Mouse (Mus musculus) spleen, postnatal 4 days (tissue): ENCODE results near the gene Snai3.

Experiments used
- DNase-seq, 2 experiments: peaks; one replicate each; pipeline ENCODE4 v3.0.0; 2022; ENCODE audit warnings: low spot score in 2 of 2

Gene Snai3

DNA sequence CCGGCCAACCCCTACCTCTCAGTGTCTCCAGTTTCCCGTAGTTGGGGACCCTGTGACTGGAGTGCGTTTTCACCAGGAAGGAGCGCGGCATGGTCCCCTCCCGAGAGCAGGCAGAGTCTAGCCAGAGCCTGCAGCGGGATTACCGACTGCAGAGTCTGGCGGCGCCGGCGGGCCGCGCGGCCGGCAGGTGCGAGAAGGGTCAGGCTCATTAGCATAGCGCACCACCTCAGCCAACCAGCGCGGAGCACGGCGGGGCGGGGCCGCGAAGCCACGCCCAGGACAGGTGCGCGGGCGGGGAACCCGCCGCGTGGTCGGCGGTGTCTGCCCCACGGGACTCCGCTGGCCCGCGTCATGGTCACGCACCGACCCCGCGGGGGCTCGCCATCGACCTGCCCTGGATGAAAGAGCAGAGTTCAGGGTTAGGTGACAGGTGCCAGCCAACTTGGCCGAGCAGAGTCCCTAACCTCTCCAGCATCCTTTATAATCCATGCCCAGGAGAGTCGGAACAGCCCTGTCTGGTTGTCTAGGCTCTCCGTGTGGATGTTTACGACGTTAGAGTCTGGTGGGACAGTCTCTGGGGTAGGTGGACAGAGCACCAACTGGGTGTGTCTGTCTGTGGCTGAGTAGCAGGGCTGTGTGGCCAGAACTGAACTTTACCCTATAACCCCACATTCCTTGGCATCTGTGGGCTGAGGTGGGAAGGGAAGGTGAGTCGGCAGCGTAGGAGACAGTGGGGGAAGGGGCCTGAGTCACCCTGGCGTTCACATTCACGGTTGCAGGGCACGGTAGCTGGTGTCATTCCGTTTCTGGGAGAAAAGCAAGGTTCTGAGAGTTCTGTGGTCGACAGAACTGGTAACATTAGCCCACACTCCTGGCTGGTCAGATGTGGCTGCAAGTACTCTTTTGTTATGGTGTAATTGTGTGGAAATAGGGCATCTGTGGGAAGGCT lies at the start of gene Snai3:
Gene Snai3 (minus strand): TSS at position 210 of the 949 bp plus-strand sequence.
- DNase-seq: peak; percentile 62 to 81

DNA sequence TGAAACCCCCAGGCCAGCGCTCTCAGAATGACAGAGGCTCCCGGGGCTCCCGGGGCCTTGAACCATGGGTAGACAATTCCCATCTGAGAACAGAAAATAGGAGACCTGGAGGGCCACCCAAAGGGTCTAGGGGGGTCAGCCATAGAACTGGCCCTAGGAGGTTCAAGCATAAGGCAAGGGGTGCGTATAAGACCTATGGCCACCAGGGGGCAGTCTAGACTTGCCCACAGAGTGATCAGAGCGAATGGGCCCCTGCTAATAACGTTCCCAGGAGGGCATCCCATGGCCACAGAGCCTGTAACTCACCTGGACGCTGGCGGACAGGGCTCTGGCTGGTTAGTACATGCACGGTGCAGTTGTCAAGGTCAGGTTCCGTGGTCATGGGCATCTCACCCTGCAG lies 40.3 kb upstream of the Snai3 start:
- DNase-seq: peak; percentile 82 to 92

DNA sequence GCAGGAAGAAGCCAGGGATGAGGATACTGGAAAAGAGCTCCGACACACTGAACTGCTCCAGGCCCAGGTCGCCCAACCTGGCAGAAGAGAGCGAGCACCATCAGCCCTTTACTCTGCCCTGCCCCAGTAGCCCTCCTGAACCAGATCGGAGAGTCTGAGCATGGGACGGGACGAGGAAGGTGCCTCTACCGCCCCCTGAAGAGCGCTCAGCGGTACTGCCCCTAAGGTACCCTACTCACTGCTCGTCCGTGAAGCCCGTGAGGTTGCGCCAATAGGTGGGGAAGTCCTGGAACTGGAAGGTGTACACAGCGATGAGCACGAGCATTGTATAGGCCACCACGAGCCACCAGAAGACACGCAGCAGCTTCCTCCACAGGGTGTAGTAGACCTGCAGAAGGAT lies 37.4 kb upstream of the Snai3 start:
- no peak for DNase-seq

GRCm38 (mm10) chr8:122497016-122497734 lies 36.6 kb upstream of the Snai3 start:
- DNase-seq: no peak

DNA sequence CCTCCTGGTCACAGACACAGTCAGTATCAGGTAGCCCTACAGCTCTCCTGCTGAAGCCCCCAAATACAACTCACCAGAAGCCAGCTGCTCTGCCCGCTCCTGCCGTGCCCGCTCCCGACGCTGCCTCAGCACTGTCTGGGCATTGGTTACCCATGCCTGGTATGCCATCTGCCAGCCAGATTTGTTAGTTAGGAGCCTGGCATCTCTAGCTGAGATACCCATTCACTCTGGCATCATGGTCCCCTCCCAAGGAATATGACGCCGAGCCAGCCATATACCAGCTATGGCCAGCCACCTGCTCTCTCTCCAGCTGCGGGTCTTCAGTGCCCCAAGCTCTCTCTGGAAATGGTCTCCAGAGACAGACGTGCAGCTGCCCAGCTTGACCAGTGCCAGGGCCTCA lies 27.9 kb upstream of the Snai3 start:
- DNase-seq: no peak

GRCm38 (mm10) chr8:122484831-122485230 lies 24.3 kb upstream of the Snai3 start:
- no peak for DNase-seq

GRCm38 (mm10) chr8:122483877-122484276 lies 23.3 kb upstream of the Snai3 start:
- no peak for DNase-seq

DNA sequence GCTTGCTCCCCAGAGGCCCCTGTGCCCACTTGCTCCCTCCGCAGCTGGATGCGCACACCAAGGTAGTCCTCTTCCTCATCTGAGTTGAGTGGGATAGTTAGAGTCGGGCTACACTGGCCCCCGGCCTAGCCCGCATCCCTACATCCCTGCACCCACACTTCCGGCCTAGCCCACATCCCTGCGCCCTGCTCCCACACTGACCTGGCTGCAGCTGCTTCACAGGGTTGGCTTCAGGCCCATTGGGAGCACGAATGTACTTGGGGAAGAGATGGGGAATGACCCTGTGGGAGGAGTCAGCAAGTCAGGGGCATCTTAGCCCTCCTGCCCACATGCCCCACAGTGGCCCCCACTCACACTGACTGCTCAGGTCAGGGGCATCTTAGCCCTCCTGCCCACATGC lies 21.9 kb upstream of the Snai3 start:
- no peak for DNase-seq

GRCm38 (mm10) chr8:122475580-122476320 lies 15.2 kb upstream of the Snai3 start, which contains the start of the genes Rnf166 and Ctu2:
Gene Rnf166 (minus strand): TSS chr8:122476064.
Gene Ctu2 (plus strand): TSS chr8:122476143.
- DNase-seq: peak; percentile 92 to 98

DNA sequence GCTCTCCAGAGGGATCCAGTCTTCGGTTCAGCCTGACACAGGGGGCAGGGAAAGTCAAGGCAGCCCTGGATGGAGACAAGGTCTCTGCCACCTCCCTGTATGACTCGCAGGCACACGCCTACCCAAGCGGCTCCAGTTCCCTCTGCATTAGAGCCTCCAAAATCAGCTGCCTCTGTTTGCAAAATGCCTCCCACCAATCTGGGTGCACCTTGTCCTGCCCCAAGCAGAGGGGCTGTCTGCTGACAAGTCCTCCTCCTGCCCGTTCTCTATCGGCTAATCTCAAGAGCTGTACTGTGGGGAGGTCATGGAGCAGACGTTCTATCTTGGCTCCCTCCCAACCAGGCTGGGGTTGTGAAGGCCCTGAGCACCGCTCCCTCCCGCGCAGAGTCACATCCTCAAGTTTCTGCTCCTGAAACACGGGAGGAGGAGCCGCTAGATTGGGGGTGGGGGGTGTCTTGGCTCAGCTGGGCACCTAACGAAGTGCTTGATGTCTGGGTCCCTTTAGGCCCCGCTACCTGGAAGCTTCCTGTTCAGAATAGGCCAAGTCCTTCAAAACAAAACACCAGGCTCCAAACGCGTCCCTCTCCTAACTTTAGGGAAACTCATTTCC lies 14.5 kb upstream of the Snai3 start:
- DNase-seq: peak; percentile 54 to 75

DNA sequence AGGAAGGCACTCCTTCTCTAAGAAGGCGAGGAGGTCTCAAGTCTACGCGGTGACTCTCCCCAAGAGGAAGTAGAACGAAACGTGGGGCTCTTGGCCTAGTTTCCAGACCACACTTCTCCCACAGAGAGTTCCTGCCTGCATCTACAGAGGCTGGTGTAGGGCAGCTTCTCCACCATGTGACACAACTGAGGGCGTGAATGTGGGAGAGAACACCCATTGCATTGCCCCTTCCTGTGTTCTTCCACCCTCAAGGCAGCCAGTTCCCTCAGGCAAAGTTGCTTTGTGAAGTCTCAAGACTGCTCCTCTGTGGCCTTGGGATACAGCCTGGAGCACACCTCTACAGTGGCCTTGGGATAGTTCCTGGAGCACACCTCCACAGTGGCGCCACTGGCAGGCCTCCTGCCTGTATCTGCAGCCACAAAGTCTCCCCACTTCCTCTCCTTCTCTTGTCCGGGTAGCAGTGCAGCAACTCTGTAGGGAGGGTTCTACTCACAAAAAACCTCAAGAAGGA lies 13.4 kb upstream of the Snai3 start:
- DNase-seq: no peak

- DNase-seq: no peak
Measured at GRCm38 (mm10) chr8:122470691-122471090, 10.2 kb upstream of the Snai3 start.

DNA sequence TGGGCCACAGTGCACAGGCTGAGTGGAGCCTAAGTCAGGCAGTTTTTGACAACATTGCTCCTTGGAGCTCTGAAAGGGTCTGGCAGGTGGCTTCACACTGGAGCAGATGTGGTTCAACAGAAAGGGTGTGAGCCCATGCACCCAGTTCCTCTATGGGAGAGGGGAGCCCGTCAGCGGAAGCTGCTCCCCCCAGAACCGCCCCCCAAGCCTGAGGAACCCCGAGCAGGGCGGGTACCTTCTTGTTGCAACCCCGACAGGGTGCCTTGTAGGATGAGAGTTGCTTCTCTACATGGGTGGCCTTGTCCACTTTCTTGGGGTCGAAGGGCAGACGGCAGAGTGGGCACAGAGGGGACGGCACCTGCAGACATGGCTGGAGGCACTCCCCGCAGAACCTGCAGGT lies 9.4 kb upstream of the Snai3 start:
- no peak for DNase-seq

DNA sequence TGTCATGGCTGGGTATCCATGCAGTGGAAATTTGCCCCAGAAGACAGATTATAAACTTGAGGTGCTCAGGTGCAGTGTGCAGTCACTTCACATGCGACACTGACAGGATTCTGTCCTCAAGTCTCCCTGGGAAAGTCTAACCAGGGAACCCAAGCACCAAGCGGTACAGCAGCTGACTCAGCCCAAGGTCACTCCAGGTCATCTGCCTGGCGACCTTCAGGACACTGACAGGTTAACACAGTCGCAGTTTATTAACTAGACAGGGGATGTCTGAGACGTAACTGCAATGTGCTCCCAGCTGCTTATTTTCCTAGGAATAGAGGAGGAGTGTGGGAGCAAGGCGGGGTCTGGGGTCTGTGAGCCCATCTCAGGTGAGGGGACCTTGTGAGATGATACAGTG lies 8.9 kb upstream of the Snai3 start:
- no peak for DNase-seq

DNA sequence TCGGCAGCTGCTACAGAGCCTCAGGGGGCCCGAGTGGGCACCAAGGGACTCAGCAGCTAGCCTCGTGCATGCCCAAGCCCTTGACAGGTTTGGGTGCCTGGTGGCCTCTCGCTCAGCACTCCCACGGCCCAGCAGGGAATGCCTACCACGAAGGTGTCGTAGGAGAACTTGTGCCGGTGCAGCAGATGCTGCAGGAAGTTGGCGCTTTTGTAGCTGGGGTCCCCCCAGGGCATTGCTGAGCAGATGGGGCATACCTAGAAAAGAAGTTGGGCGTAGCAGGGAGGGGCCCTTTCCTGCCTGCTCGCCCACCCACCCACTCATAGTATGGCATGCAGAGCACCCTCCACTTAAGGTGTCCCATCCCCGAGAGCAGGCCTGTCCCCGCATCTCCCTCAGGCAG lies 7.3 kb upstream of the Snai3 start:
- no peak for DNase-seq

GRCm38 (mm10) chr8:122464985-122465384 lies 4.5 kb upstream of the Snai3 start:
- no peak for DNase-seq

GRCm38 (mm10) chr8:122463651-122464640 lies 3.4 kb upstream of the Snai3 start:
- no peak for DNase-seq

- DNase-seq: no peak
Measured at GRCm38 (mm10) chr8:122462510-122462909, 2.0 kb upstream of the Snai3 start.

GRCm38 (mm10) chr8:122461473-122462148 lies 1.1 kb upstream of the Snai3 start:
- DNase-seq: no peak

- DNase-seq: no peak
Measured at GRCm38 (mm10) chr8:122459990-122460389, 543 bp downstream of the Snai3 start.
